Mouse (Mus musculus) limb, embryonic 14.5 days (tissue): ENCODE data around the gene Ceacam18. TPM values are rescaled to one million over a fixed set of nuclear protein-coding genes. Genes with fewer than 3 reads are reported as not detected.
"Not testable (repeated sequence)": the region's sequence is repeated elsewhere in the genome, so short reads cannot be mapped to it uniquely, and the experiment has no call there.

Source experiments
- ATAC-seq: fragments of 200-750 bp; cut with Nextera tagmentation; 2 replicates; pipeline ENCODE4 v1.8.0; 2017; ENCODE audit warnings: low read depth, moderate number of reproducible peaks, moderate TSS enrichment; ENCODE audit not compliant: low FRiP score
- DNase-seq: peaks from one replicate; pipeline ENCODE4 v3.0.0-alpha.2; 2015; ENCODE audit warnings: low spot score
- H3K27ac ChIP-seq: fragments of 300-500 bp; sonication (generic); replicated peaks from 2 replicates; pipeline ENCODE4 v1.5.1; 2014; ENCODE audit warnings: low read depth, mild to moderate bottlenecking, low read length, moderate library complexity, mixed read lengths
- H3K27me3 ChIP-seq: fragments of 300-500 bp; sonication (generic); 2 replicates; pipeline ENCODE4 v1.6.1; 2014; ENCODE audit warnings: low read length, mixed read lengths; ENCODE audit not compliant: control insufficient read depth, insufficient read depth
- H3K36me3 ChIP-seq: fragments of 300-500 bp; sonication (generic); 2 replicates; pipeline ENCODE4 v1.6.1; 2014; ENCODE audit warnings: mild to moderate bottlenecking, low read length, moderate library complexity, mixed read lengths; ENCODE audit not compliant: control insufficient read depth, insufficient read depth
- H3K4me1 ChIP-seq: fragments of 300-500 bp; sonication (generic); 2 replicates; pipeline ENCODE4 v1.6.1; 2014; ENCODE audit warnings: antibody characterized with exemption, low read length, mixed read lengths; ENCODE audit not compliant: control insufficient read depth, insufficient read depth
- H3K4me2 ChIP-seq: fragments of 300-500 bp; sonication (generic); replicated peaks from 2 replicates; pipeline ENCODE4 v1.6.1; 2014; ENCODE audit warnings: low read depth, mild to moderate bottlenecking, low read length, moderate library complexity; ENCODE audit not compliant: severe bottlenecking
- H3K4me3 ChIP-seq: fragments of 300-500 bp; sonication (generic); replicated peaks from 2 replicates; pipeline ENCODE4 v1.5.1; 2014; ENCODE audit warnings: low read length
- H3K9ac ChIP-seq: fragments of 300-500 bp; sonication (generic); 2 replicates; pipeline ENCODE4 v1.6.1; 2014; ENCODE audit warnings: mild to moderate bottlenecking, low read depth, low read length, moderate library complexity; ENCODE audit not compliant: severe bottlenecking
- H3K9me3 ChIP-seq: fragments of 300-500 bp; sonication (generic); 2 replicates; pipeline ENCODE4 v1.6.1; 2016; ENCODE audit warnings: low read length; ENCODE audit not compliant: control insufficient read depth
- POLR2A ChIP-seq: fragments of 200-500 bp; IDR thresholded peaks from 2 replicates; pipeline ENCODE4 v1.8.0; 2012; ENCODE audit warnings: inconsistent platforms, mild to moderate bottlenecking, moderate library complexity, borderline replicate concordance; ENCODE audit not compliant: insufficient read depth, insufficient read length; ENCODE audit errors: extremely low read depth
- WGBS: fragments of 180-500 bp; shearing (Covaris S2); extraction: QIAGEN DNeasy Blood & Tissue Kit; methylation state at CpG from one replicate; pipeline ENCODE4 v1.1.7; 2014; 5-methylcytosine and 5-hydroxymethylcytosine counted together
- polyA plus RNA-seq, 2 experiments: library from polyadenylated mRNA; depleted of rRNA in 1 of 2; stranded (reverse) in 1 of 2; unstranded in 1 of 2; fragments of >200 nt; fragmentation: Nextera tagmentation in 1 of 2; extraction: Ambion mirVana in 1 of 2; gene quantifications; 2 replicates each; pipeline versions ENCODE4 v1.2.1 to v1.2.3; 2012 to 2014

The Ceacam18 gene
- polyA plus RNA-seq, 2 experiments, result not detected

DNA sequence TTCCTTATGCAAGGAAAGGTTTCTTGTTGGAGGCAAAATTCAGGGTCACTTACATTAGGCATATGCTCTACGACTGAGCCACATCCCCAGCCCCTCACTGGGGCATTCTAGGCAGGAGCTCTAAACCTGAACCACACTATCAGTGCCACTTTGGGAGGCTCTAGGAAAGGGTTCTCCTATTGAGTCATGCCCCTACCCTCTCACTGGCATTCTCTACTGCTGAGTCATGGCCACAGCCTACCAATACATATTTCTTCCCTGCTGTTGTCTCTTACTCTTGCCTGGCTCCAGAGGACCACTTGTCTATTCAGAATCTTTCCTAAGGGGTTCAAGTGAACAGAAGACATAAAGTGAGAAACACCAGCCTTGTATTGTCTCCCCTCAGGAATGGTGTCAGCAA, 28.3 kb downstream of the Ceacam18 start:
- Histone ChIP-seq H3K4me2 (no peak overlapping the region), H3K36me3 (no peaks in the 10 kb centered on the region), H3K27ac (no peak overlapping the region), H3K4me1 (no peaks in the 10 kb centered on the region), H3K9me3 (no peaks in the 10 kb centered on the region), H3K4me3 (no peak overlapping the region), H3K27me3 (no peaks in the 10 kb centered on the region), H3K9ac (no peak overlapping the region)
- TF ChIP-seq POLR2A, result no peak
- 100% methylated on average over 1 of the region's 1 CpGs for WGBS
- DNase-seq (no peak), ATAC-seq (no peak)

GRCm38 (mm10) chr7:43667221-43667620, 32.7 kb downstream of the Ceacam18 start:
- not testable (repeated sequence) for H3K9ac ChIP-seq, H3K9me3 ChIP-seq, H3K4me3 ChIP-seq, H3K27me3 ChIP-seq, H3K4me1 ChIP-seq, H3K4me2 ChIP-seq, DNase-seq, H3K27ac ChIP-seq, ATAC-seq, H3K36me3 ChIP-seq
- WGBS, result 88% methylated on average over 4 of the region's 4 CpGs

GRCm38 (mm10) chr7:43668582-43668981, 34.1 kb downstream of the Ceacam18 start:
- WGBS, result 19% methylated on average over 3 of the region's 3 CpGs

GRCm38 (mm10) chr7:43671064-43671808, 36.7 kb downstream of the Ceacam18 start:
- Histone ChIP-seq H3K36me3 (peaks cover 17% of the 10 kb centered on the region), H3K4me2 (peak overlapping the region; percentile 69), H3K4me3 (peak overlapping the region; percentile 71), H3K9me3 (no peaks in the 10 kb centered on the region), H3K4me1 (peaks cover 7% of the 10 kb centered on the region), H3K27me3 (no peaks in the 10 kb centered on the region), H3K27ac (peak overlapping the region; percentile 58; the same call in 1 of the 2 replicates), H3K9ac (peak overlapping the region; percentile 77)
- ATAC-seq (peak; percentile 24), DNase-seq (no peak)
- TF ChIP-seq POLR2A, result no peak
- 68% methylated on average over 11 of the region's 11 CpGs for WGBS

More at GRCm38 (mm10) chr7:43668582-43668981, 34.1 kb downstream of the Ceacam18 start:
- DNase-seq, result no peak
- Histone ChIP-seq H3K9ac (no peak overlapping the region), H3K27me3 (no peaks in the 10 kb centered on the region), H3K9me3 (no peaks in the 10 kb centered on the region), H3K4me3 (no peak overlapping the region), H3K36me3 (no peaks in the 10 kb centered on the region), H3K4me1 (peaks cover 7% of the 10 kb centered on the region), H3K27ac (no peak overlapping the region), H3K4me2 (no peak overlapping the region)
- no peak for TF ChIP-seq POLR2A
- ATAC-seq, result no peak

DNA sequence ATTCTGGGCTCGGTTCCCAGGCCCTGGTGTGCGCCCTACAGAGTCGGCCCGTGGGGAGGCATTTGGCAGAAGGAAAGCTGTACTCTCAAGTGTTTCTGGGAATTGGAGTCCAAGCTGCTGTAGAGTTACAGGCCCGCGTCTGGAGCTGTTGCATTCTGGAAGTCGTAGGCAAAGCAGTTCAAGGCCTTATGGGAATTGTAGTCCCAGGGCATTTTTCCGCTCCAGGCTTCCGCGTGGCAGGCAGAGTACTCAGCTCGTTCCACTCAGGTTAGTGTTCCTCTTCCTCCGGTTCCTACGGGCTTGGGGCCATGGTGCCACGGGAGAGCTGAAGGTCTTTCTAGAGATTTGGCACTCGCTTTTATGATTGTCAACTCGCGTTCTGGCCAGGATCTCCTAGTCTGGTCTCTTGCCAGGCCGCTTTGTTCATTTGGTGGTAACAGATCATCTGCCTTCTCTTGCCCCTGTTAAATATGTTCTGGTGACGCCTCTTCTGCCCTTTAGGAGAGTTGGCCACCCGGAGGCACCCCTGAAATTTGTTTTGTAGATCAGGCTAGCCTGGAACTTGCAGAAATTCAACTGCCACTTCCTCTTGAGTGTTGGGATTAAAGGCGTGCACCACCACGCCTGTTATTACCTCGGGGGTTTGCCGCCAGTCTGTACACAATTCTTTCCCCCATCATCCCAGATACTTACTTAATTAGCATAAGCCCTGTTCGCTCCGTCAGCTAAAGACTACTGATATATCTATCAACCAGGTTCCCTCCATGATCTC, 37.5 kb downstream of the Ceacam18 start, which contains the start of gene Ctu1:
TSS of gene Ctu1 (plus strand) at position 208 of the 772 bp plus-strand sequence.
- Histone ChIP-seq H3K4me2 (peak within 1 kb of the TSS; percentile 69), H3K4me1 (peaks cover 7% of the 10 kb centered on the region), H3K36me3 (peaks cover 25% of the 10 kb centered on the region), H3K9ac (peak within 1 kb of the TSS; percentile 77), H3K9me3 (no peaks in the 10 kb centered on the region), H3K27ac (peak within 1 kb of the TSS; percentile 58; the same call in 1 of the 2 replicates), H3K4me3 (peak within 1 kb of the TSS; percentile 71), H3K27me3 (no peaks in the 10 kb centered on the region)
- peak; percentile 97 for DNase-seq
- TF ChIP-seq POLR2A, result peak; percentile 61; the same call in 1 of the 2 replicates
- WGBS, result 1% methylated on average over 26 of the region's 26 CpGs
- peak; percentile 93 for ATAC-seq
